Mouse (Mus musculus): ENCODE measurements around the gene Cyb561.

- TF ChIP-seq CTCF (IDR thresholded peaks at IDR 0.05) = no peak
- TF ChIP-seq POLR2A (IDR thresholded peaks at IDR 0.05; ENCODE audit: insufficient read depth, low read depth, low read length) = no peak
- TF ChIP-seq EP300 (IDR thresholded peaks at IDR 0.05; ENCODE audit: insufficient read depth, low read depth, low read length) = no peak
Measured at GRCm38 (mm10) chr11:105901501-105901900, 51.6 kb downstream of the Cyb561 start.

Measured in heart, adult 2 months (tissue).